Mouse (Mus musculus) spleen, postnatal 36 days (tissue): ENCODE measurements around the gene Kcnq1.

Experiments
- DNase-seq, 2 experiments: peaks; one replicate each; pipeline ENCODE4 v3.0.0; 2022; ENCODE audit warnings: low spot score in 2 of 2, mixed read lengths in 1 of 2

Kcnq1 gene

DNA sequence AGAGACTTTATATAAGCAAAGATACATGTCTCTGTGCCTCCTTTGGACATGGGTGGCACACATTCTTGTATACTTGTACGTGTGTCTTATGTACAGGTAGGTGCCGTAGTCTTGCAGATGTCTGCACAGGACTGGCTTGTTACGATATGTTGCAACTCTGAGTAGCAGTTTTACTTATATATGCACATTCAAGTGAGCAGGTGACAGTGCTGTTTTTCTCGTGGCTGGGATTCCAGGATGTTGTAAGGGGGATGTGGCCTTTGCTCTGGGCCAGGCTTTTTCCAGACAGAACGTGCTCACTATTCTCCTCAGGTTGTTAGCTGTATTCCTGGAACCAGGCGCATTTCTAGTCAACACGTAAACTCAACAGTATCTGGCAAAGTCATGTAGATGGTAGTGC, 168.9 kb downstream of the Kcnq1 start:
- DNase-seq, result no peak

DNA sequence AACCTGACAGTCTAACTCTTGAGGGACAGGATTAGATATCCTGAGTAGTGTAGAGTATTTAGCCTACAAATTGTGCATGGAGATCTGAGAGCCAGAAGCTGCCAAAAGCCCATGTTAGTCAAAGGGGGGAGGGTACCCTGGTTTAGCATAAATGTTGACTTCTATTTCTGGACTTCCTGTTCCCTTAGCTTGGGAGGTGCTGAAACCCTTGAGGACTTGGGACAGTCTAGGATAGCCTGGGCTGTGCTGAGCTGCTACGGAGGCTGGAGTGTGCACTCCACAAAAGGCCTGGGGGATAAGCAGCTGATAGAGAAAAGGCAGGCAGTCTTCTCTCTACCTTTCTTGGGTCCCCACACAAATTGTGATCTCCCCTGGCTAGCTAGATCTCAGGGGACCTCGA, 177.5 kb downstream of the Kcnq1 start:
- no peak for DNase-seq

GRCm38 (mm10) chr7:143284866-143285265, 178.7 kb downstream of the Kcnq1 start:
- DNase-seq, result no peak

GRCm38 (mm10) chr7:143285440-143285839, 179.3 kb downstream of the Kcnq1 start:
- DNase-seq, result no peak

GRCm38 (mm10) chr7:143286532-143287290, 180.5 kb downstream of the Kcnq1 start:
- no peak for DNase-seq

GRCm38 (mm10) chr7:143288135-143288534, 182.0 kb downstream of the Kcnq1 start:
- no peak for DNase-seq

DNA sequence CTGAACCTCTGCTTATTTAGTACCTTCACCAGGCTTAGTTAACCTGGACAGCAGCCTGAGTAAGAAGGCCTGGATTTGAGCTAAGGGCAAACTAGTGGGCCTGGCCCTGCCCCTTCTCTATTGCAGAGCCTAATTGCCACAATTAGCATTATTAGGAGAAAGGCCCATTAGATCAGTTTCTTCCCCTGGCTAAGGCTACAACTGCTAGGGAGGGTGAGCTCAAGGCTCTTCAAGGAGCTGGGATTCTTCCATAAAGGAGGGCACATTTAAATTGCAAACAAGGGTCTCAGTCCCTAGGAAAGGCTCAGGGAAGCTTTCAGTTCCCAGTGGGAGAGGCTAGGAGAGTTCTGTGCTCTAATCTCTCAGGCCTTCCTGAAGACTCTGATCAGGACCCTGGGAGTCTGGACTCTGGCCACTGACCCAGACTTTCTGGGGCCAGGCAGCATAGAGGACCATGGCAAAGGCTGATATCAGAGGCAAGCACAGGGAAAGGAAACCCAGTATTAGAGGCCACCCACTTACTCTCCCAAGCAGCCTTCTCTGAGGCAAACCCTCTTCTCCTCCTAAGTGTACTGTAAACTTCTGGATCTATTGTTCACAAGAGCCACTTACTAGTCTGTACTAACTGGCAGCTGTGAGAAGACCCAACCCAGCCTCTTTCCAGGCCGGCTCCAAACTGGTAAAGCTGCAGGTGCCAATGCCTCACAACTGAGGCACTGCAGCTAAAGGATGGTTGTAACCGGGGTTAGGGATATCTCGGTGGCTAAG, 183.1 kb downstream of the Kcnq1 start:
- DNase-seq, result no peak

- no peak for DNase-seq
Observed at GRCm38 (mm10) chr7:143294690-143295355, 188.7 kb downstream of the Kcnq1 start.

DNA sequence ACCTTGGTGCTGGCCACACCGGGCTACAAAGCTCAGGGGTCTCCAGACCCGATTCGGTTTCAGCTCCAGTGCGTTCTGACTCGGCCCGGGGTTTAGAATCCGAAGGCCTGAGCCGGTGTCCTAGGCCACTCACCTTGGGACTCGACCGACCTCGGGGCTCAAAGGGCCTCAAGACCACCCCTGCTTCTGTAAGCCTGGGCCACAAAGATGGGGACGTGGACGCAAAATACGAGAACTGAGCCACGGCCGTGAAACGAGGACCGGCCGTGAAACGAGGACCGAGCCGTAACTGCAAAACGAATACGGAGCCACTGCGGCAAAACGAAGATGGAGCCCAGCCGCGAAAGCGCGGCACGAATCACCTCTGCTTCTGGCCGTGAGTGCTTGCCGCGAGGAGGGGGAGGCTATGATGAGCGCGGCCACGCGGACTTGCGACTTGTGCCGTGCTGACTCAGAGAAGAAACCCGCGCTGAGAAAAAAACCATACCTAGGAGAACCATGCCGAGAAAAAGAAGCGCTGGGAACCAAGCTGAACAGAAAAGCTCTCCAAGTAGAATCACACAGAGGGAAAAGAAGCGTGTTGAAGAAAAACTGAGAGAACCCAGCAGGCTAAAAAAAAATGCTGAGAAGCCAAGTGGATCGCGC, 189.3 kb downstream of the Kcnq1 start:
- peak; percentile 31 for DNase-seq

DNA sequence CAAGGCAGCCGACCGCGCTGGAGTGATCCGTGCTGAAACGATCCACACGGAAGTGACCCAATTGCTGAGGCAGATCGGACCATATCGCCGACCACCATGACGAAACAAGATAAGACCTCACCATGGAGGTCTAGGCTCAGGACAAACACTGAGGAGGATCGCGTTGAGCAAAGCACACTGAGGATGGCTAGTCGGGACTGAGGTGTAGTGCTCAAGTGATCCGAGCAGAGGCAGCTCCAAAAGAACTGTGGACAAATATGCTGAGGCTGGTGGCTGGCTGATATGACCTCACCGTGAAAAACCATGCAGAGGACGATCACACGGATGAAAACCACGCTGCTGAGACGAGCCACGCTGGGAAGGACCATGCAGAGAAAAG, 189.8 kb downstream of the Kcnq1 start:
- peak; percentile 2 to 8 for DNase-seq

DNA sequence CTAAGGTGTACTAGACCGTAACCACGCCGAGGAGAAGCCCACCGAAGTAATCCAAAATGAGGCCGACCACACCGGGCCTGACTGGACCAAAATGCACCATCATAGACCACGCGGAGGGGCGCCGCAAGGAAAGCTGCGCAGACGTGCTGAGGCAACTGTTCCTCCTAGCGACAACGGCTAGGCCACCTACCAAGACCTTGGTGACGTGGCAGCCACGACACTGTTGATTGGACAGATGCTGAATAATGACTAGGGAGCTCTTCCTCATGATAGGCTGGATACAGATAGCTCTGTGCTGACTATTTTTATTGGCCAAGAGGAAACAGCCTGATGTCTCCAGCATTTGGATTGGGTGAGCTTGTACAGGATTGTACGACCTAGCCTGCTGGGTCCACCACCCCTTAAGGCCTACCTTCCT, 190.2 kb downstream of the Kcnq1 start:
- peak; percentile 91 to 93 for DNase-seq

DNA sequence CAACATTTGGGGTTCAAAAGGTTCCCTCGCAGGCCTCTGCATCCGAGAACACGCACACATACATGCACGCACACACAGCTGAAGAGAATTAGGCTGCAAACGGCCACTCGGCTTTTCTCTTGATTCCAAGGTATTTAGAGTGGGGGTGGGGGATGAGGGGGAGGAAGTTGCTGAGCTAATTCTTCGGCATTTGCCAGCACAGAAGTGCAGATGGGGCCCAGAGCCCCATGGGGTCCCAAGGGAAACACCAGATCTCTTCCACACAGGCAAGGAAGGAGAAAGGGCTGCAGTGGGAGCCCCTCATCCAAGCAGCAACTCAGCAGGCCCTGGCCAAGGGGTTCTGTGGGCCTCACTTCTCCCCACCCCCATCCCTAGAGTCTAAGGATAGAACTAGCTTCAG, 193.9 kb downstream of the Kcnq1 start:
- DNase-seq, result no peak

DNA sequence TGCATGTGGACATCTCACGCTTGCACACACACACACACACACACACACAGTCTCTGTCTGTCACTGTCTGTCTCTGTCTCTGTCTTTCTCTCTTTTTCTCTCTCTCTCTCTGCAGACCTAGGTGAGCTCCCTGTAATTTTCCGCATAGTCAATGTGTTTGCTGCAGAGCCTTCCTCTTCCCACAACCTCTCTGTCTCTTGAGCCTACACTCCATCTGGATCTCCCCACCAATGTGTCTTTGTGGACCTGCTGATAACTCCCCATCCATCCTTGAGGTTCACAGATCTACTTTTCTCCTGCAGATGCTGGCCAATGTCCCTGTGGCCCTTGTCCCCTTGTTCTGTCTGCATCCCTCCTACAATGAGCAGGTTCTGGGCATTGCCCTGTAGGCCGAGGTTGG, 194.5 kb downstream of the Kcnq1 start:
- DNase-seq, result no peak

GRCm38 (mm10) chr7:143302156-143302555, 196.0 kb downstream of the Kcnq1 start:
- no peak for DNase-seq

DNA sequence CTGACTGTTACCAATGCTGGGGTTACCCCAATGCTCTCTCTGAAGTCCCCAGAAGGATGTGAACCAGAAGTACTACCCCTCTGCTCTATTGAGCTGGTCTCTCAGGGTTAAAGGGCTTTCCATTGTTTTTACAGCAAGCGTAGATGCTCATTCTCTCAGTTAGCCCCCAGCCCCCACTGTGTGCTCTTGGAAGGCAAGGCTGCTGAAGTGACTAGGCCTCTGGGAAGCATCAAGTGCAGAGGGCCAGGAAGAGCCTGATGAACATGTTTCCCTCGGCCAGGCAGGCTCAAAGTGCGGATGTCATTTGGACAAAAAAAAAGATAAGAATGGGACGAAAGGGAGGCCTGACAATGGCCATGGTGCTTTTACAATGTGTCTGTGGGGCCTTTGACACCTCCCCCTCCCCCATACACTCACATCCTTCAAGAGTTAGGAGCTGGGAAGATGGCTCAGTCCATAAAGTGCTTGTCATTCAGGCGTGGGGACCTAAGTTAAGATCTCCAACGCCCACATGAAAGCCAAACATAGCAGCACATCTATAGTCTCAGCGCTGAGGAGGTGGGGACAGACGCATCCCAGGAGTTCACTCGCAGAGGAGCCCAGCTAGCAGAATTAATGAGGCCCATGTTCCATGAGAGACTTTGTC, 196.6 kb downstream of the Kcnq1 start:
- no peak for DNase-seq

DNA sequence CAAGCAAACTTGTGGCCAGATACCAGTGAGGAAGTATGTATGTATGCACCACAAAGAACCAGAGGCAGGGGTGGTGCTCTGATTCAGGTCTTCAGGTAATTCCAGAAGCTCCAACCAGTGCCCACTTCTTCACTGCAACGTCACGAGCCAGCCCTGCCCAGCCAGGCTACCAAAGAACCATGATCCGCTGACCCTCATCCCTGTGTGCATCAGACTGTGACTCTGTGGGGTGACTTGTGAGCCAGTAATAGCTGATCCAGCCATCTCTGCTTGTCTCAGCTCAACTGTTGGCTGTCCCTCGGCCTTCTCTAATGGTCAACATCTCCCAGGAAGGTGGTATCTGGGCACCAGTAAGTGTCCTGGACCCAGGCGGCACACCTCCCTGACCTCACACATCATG, 197.4 kb downstream of the Kcnq1 start:
- no peak for DNase-seq

GRCm38 (mm10) chr7:143305808-143306207, 199.6 kb downstream of the Kcnq1 start:
- no peak for DNase-seq

GRCm38 (mm10) chr7:143308001-143308400, 201.8 kb downstream of the Kcnq1 start:
- no peak for DNase-seq

DNA sequence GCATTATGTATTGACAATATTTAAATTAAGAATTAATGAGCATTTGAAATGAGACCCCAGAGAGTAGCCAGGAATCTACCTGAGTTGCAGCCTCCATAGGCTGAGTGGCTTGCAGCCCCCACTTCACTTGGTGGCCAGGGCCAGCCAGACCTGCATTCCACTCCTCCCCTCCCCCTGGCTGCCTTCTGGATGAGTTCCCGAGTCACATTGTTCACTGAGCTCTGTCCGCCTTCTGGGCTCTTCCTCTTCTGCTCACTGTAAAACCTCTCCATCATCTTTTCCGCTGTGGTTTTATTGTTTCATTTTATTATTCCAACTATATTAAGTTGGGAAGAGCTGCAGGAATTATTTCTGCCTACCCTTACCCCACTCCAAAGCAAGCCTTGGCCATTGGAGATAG, 204.1 kb downstream of the Kcnq1 start:
- DNase-seq, result no peak

DNA sequence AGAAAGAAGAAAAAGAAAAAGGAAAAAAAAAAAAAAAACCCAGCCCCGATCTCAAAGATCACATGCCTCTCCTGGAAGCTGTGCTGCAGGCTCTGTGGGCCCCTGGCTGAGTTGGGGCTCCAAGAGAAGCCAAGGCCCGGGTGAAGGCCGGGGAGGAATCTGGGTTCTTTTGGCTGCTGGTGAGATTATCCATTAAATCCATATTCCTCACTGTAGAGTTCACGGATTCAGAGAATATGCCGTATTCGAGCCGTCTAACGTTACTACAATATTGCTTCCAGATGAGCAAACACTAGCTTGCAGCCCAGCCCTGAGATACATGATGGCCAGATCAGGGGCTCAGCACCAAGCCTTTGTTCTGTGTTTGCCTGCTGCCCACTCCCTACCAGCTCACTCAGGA, 204.7 kb downstream of the Kcnq1 start:
- no peak for DNase-seq

GRCm38 (mm10) chr7:143311471-143311870, 205.3 kb downstream of the Kcnq1 start:
- no peak for DNase-seq
